Mouse (Mus musculus) gastrocnemius, adult 2 months (tissue): ENCODE results near the gene Tmem232. TPM values are rescaled to one million over a fixed set of nuclear protein-coding genes. Genes with fewer than 3 reads are reported as not detected.
"Not testable (repeated sequence)": the region's sequence is repeated elsewhere in the genome, so short reads cannot be mapped to it uniquely, and the experiment has no call there.

Source experiments
- DNase-seq: peaks from one replicate; pipeline ENCODE4 v3.0.0; 2022
- H3K27ac ChIP-seq: fragments of 200-600 bp; 2 replicates; pipeline ENCODE4 v1.8.1; 2022; ENCODE audit warnings: mild to moderate bottlenecking
- H3K4me3 ChIP-seq: fragments of 200-600 bp; 2 replicates; pipeline ENCODE4 v1.8.1; 2022; ENCODE audit warnings: mild to moderate bottlenecking, moderate library complexity
- CTCF ChIP-seq: fragments of 200-600 bp; IDR thresholded peaks from 2 replicates; pipeline ENCODE4 v1.8.1; 2022; ENCODE audit warnings: antibody characterized with exemption, mild to moderate bottlenecking, moderate library complexity
- intact Hi-C: fragments of 180-260 bp; cut with DNase I; formaldehyde crosslinking; loops from one replicate; pipeline ENCODE4 v1.15.1; 2025
- total RNA-seq, 2 experiments: library from RNA; stranded (reverse); gene quantifications; 2 replicates each; pipeline ENCODE4 v1.2.3; 2021

The Tmem232 gene
- total RNA-seq, 2 experiments from 2014 or later = 14.0 to 16.5 TPM

DNA sequence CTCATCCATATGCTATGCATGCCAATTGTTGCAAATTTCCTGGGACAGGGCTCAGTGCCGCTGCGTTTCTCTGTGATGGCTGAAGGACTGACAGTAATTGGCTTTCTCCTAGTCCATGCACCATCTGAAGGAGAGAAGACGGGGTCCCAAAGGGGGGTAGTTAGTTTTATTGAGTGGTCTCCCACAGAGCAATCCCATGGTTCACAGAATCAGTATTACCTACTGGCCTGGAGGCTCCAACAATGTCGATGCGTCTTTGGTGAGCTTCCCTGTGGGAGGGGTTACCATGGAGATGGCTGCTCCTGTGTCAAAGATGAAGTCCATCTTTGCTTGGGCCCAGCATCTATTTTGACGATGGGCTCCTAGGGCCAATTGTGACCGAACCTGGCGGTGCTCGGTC, 18.2 kb upstream of the Tmem232 start:
- intact Hi-C loops = no loop called here
- DNase-seq = no peak
- H3K4me3 ChIP-seq = no peak overlapping the region

DNA sequence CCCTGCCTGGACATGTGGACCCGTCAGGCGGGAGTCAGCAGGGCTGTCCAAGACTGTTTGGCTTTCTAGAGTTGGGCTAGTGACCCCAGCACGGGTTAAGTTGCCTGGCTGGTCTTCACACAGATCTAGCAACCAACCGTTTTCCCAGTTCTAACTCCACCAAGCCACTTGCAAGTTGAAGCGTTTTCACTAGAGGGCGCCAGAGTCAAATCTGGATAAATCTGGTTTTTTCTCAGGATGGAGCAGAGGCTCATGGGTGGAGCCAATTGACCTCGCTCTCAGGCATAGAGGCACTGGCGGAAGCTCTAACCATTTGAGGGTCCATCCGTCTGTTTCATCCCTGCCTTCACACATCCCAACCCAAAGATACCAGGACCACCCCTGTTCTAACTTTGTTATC, 17.6 kb upstream of the Tmem232 start:
- intact Hi-C loops = no loop called here
- Histone ChIP-seq H3K27ac (no peak overlapping the region), H3K4me3 (no peak overlapping the region)
- peak; percentile 76 for DNase-seq
- TF ChIP-seq CTCF = peak; percentile 86

More for the DNA sequence above, 18.2 kb upstream of the Tmem232 start:
- H3K27ac ChIP-seq = no peak overlapping the region
- no peak for TF ChIP-seq CTCF

DNA sequence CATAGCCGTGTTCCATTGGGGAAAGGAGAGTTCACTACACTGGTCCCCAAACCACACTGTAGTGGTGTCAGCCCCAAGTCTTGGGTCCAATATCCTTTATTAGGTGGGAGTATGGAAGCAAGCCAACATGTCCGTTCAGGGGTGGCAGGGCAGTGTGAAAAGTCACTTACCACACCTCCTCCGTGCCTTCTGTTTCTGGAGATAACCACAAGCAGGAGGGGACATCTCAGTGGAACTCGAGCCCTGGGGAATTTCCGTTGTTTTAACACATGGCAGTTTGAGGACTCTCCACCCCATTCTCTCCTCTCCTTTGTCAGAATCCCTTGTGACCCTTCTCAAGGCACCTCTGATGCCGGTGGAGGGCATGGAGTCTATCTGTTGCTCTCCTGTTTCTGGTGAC, 16.6 kb upstream of the Tmem232 start:
- intact Hi-C loops = no loop called here
- Histone ChIP-seq H3K27ac (no peak overlapping the region), H3K4me3 (no peak overlapping the region)
- no peak for DNase-seq
- TF ChIP-seq CTCF = no peak

DNA sequence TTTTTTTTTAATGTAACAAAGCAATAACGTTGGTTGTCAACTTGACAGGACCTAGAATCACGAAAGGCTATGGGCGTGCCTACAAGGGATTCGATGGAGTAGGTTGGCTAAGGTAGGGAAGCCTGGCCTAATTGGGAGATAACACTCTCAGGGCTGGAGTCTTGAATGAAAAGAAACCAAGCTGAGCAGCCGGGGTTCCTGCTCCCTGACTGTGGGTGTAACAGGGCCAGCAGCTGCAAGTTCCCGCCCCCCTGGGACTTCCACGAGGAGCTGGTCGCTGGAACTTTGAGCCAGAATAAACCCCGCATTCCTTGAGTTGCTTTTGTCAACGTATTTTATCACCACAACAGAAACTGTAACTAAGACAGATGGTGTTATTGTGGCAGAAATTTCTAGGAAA, 16.2 kb upstream of the Tmem232 start:
- Histone ChIP-seq H3K4me3 (no peak overlapping the region), H3K27ac (no peak overlapping the region)
- DNase-seq = no peak
- intact Hi-C loops = no loop called here
- TF ChIP-seq CTCF = no peak

DNA sequence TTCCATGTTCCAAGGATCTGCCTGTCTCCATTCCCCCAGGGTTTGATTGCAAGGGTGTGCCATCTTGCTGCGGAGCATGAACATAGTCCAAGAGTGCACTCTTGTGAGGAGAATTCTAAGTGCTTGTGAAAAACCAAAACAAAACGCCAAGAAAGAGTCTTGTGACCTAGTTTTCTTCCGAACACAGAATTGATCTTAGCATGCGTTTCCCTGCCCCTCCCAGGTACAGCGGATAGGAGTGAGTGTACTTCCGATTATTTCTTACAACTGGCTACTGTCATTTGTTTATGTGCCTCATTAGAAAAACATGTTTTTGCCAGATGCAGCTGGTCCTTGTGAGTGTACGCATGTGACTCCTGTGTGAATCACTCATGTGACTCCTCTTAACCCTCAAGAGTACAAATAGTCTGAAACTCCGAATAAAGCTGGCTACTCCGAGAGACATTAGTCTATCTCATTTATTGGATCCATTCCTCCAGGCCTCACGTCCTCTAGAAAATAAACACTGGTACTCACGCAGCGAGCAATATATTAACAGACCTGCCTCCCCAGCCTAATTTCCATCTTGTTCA, 11.9 kb upstream of the Tmem232 start:
- no peak for TF ChIP-seq CTCF
- Histone ChIP-seq H3K27ac (no peak overlapping the region), H3K4me3 (no peak overlapping the region)
- intact Hi-C loops = no loop called here
- DNase-seq = no peak

DNA sequence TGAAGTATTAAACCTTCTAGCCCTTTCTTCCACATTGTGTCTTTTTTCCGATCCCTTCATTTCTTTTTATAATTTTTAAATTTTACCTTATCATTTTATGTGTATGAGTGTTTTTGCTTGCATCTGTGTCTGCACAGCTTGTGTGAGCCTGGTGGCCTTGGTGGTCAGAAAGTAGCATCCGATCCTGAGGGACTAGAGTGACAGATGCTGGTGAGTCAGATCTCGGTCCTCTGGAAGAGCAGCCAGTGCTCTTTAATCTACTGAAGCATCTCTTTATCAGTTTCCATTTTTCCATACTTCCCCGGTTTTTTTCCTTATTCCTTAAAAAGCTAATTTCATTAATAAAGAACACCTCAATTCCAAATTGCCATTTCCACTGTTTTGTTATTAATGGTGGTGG, 9.8 kb upstream of the Tmem232 start:
- DNase-seq = no peak
- Histone ChIP-seq H3K27ac (no peak overlapping the region), H3K4me3 (no peak overlapping the region)
- no peak for TF ChIP-seq CTCF
- intact Hi-C loops = no loop called here

DNA sequence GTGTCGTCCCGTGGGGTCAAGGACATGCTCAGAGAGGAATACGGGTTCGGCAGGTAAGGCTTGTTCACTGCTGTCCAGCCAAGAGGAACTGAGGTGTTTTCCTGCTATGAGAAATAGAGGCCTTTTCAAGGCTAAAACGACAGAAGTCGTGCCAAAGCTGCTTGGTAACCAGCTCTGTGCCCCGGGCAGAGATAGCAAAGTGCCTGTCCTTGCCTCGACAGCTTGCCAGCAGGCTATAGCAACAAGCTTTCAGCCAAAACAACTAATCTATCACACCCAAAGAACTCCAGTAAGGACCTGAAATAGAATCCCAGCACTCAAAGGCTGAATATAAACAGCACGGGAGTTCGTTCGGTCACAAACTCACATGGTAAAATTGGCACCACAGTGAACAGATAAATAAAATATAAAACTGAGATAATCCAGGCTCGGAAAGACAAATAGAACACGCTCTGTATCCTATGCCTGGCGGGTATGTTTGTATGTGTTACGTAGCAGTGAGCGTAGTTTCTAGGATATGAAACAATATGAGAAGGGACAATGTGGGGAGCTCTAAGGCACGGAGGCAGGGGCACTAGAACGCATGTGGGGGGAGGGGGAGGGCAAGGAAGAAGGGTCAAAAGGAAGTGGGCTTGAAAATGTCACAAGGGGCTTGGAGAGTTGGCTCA, 8.2 kb upstream of the Tmem232 start:
- TF ChIP-seq CTCF = no peak
- Histone ChIP-seq H3K27ac (no peak overlapping the region), H3K4me3 (no peak overlapping the region)
- no peak for DNase-seq
- intact Hi-C loops = no loop called here

DNA sequence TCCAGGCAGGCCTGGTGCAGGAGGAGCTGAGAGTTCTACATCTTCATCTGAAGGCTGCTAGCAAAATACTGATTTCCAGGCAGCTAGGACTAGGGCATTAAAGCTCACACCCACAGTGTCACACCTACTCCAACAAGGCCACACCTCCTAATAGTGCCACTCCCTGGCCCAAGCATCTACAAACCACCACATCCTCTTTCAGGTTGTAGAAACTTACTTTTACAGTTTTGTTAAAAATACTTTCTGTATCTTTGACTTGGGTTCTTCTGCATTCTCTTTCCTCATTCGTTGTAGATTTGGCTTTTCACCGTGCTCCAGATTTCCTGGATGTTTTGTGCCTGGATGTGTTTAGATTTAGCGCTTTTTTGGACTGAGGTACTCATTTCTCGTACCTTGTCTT, 5.6 kb upstream of the Tmem232 start:
- intact Hi-C loops, H3K4me3 ChIP-seq, DNase-seq, H3K27ac ChIP-seq: not testable (repeated sequence)

DNA sequence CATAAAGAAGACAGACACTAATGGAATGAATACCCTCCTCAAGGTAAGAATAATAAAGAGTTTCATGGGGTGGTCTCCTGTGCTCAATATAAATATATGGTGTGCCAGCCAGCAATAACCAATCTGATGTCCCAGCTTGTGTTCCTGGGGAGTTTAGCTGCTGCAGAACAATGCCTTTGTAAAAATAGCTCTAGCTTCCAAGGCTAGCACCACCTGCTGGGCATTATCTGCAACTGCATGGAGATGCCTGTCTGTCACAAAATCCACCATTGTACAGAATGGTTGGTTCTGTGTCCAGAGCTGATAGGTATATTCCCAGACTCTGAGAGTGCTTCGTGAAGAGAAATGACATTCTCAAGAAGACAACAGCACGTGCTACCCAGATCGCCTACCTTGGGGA, 4.4 kb downstream of the Tmem232 start:
- no peak overlapping the region for H3K4me3 ChIP-seq
- peak; percentile 97; the same call in 1 of the 2 replicates for TF ChIP-seq CTCF
- intact Hi-C loops = no loop called here
- DNase-seq = peak; percentile 47
- no peak overlapping the region for H3K27ac ChIP-seq

DNA sequence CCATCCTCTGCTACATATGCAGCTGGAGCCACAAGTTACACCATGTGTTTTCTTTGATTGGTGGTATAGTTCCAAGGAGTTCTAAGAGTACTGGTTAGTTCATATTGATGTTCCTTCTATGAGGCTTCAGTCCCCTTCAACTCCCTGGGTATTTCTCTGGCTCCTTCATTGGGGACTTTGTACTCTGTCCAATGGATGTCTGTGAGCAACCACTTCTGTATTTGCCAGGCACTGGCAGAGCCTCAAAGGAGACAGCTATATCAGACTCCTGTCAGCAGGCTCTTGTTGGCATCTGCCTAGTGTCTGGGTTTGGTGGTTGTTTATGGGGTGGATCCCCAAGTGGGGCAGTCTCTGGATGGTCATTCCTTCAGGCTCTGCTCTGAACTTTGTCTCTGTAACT, 8.2 kb downstream of the Tmem232 start:
- H3K27ac ChIP-seq, intact Hi-C loops, H3K4me3 ChIP-seq: not testable (repeated sequence)
- peak; percentile 34 for DNase-seq

DNA sequence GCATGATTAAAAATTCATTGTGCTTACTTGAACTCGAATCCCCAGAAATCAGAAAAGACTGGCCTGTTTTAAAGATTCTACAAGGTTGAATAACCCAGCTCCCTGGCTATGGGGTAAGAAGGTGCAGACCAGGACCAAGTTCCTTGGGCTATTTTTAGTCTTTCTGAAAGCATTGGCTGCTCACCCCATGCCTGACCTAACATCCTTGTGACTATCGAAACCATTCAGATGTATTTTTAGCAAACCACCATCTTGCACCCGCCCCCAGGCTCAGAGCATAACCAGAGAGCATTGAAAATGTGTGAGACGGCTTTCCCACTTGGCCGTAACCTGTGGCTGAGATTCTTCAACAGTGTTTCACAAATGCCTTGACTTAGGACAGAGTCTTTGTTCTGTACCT, 13.1 kb downstream of the Tmem232 start:
- no peak for TF ChIP-seq CTCF
- Histone ChIP-seq H3K27ac (peak overlapping the region; percentile 76), H3K4me3 (no peak overlapping the region)
- DNase-seq = peak; percentile 31
- intact Hi-C loops = no loop called here

DNA sequence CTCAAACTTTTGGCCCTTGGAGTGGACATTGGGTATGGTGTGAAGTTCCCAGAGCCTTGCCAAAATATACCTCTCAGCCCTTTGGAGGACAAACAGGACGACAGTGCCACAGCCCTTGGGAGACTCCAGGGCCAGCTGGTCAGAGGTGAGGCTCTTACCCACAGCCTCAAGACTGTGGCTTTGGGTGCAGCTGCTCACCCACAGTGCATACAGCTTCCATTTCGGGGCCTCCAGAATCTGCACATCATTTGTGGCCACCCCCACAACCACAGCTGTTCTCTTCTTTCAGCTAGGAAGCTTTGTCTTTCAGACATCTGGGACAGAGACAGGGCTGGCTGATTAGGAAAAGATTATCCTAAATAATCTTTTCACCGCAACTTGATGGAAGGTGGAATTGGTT, 27.1 kb downstream of the Tmem232 start:
- no peak overlapping the region for H3K27ac ChIP-seq
- DNase-seq = no peak
- no peak overlapping the region for H3K4me3 ChIP-seq
- TF ChIP-seq CTCF = no peak
- intact Hi-C loops = no loop called here

DNA sequence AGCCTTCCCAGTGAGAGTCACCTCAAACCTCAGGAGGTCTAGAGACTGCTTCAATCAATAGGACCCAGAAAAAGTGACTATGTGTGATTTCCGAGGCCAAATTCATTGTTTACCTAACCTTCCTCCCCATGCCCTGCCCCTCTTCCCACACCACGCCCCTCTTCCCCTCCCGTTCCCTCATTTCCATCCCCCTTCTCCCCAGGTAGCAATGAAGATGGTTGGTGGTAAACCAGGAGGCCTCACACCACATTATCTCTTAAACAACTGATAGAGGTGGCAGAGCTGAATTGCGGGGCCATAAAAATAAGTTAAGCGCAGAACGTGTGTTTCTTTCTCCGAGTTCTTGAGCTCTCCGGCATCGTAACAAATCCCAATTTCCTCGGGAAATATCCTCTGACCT, 55.9 kb downstream of the Tmem232 start:
- no peak for TF ChIP-seq CTCF
- Histone ChIP-seq H3K27ac (no peak overlapping the region), H3K4me3 (0 out of 2 replicates have a peak overlapping the region, but pooled peaks have one; percentile 13)
- DNase-seq = no peak
- intact Hi-C loops = no loop called here

DNA sequence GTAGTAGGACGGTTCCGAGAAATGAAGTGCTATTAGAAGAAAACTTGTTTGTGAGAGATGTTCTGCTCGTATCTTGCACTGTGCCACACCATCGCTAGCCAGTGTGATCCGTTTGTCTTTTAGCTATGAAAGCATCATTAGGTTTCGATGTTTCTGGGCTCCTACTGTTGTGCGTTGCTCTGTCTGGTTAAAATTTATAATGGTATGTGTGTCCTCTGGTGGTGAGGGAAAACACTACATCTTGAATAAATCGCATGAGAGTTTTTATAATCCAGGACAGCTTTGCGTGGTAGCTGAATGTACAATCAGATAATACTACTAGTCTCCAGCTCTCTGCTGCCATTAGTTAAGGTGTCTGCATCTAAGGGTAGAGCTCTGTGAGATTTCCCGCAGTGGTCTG, 63.8 kb downstream of the Tmem232 start:
- no peak for TF ChIP-seq CTCF
- no peak for DNase-seq
- intact Hi-C loops = no loop called here
- no peak overlapping the region for H3K27ac ChIP-seq
- no peak overlapping the region for H3K4me3 ChIP-seq
